Mouse (Mus musculus): Measurements from ENCODE around the gene Nrp2. TPM values are rescaled to one million over a fixed set of nuclear protein-coding genes. Genes with fewer than 3 reads are reported as not detected.

Nrp2 gene
- polyA plus RNA-seq, 1 experiment: 7.7 TPM

DNA sequence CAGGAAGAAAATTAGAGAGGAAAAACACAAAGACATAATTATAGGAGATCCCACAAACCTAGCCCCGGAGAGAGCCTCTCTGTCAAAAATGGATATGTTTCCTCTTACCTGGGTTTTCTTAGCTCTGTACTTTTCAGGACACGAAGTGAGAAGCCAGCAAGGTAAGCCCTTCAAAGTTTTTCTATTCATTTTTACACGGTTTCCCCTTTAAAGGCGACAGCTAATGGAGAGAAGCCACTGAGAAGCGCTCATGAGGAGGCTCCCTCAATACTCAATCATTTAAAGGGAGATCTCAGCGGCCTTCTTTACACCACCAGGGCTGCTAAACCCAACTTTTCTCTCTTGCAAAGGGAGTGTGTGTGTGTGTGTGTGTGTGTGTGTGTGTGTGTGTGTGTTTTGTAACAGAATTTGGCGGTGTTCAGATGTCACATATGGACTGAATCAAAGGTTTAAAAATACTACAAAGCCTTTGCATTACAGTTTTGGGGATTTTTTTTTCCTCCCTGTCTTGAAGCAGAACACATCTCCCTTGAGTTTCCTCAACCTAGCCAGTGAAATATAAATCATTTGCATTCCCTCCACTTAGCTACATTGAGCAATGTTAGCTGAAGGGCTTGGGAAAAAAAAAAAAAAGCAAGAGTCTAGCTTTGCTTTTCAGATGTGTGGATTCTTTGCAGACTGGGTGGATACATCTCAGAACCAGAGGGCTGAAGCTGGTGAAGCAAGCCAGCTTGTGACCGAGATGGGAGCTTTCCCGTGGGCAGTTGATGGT, 1.2 kb downstream of the Nrp2 start:
- Histone ChIP-seq H3K4me1 (ENCODE audit: control insufficient read depth, insufficient read depth, low read length) (no peaks in the 10 kb centered on the region), H3K27ac (ENCODE audit: insufficient read depth, low read length) (no peak overlapping the region; the same call in 1 of the 2 replicates), H3K4me3 (ENCODE audit: insufficient read depth, low read length) (peak overlapping the region; percentile 75)
- TF ChIP-seq POLR2A (IDR thresholded peaks at IDR 0.05; ENCODE audit: extremely low read depth, insufficient read depth, low read length) (no peak), CTCF (IDR thresholded peaks at IDR 0.05; ENCODE audit: extremely low read depth, insufficient read depth, low read length) (no peak)

DNA sequence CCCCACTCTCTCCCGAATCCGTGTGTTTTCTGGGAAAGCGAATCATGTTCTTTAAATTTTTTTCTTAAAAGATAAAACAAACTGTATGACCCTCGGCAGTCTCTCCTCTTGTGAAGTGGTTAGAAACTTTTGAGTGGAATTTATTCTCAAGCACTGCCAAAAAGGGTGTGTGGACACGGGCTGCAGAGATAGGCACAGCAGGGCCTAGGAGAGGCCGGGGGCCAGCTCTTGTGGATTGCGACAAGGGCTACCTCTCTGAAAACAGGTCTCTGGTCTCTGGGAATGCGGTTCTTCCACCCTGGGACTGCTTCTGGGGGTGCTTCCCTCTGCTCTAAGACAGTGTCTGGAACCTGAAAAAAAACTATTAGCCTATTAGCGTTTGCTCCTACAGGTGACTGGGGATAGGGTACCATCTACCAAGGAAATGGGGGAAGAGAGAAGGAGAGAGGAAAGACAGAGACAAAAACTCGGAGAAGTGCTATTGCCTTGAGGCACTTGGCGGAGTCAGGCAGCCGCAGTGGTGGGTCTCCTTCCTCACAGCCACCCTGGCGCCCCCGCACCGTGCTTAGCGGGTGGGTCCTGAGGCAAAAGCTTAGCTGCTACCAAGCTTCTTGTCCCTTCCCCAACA, 1.9 kb downstream of the Nrp2 start:
- Histone ChIP-seq H3K4me3 (ENCODE audit: insufficient read depth, low read length) (peak overlapping the region; percentile 75), H3K27ac (ENCODE audit: insufficient read depth, low read length) (peak overlapping the region; percentile 43), H3K4me1 (ENCODE audit: control insufficient read depth, insufficient read depth, low read length) (peaks cover under 1% of the 10 kb centered on the region)
- TF ChIP-seq CTCF (IDR thresholded peaks at IDR 0.05; ENCODE audit: extremely low read depth, insufficient read depth, low read length) (no peak), POLR2A (IDR thresholded peaks at IDR 0.05; ENCODE audit: extremely low read depth, insufficient read depth, low read length) (no peak)

DNA sequence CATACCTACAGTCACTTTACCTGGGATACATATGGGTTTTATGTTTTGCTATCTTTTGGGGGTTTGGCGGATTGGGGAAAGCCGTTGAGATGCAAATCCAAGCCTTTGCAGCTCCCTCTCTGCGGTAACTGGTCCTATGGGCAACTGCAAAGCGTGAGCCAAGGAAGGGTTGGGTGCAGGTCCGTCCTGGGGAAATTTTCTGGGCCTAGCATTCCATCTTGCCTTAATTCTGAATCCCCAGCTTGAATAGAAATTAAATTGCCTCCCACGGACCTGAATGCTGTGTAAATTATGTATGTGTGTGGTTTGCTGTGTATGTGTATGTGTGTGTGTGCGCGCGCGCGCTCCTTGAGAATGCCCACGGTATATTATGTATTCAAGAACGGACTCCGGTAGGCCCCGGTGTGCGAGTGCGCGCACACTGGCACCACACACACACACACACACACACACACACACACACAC, 2.5 kb downstream of the Nrp2 start:
- Histone ChIP-seq H3K27ac (ENCODE audit: insufficient read depth, low read length) (peak overlapping the region; percentile 43), H3K4me1 (ENCODE audit: control insufficient read depth, insufficient read depth, low read length) (peaks cover 4% of the 10 kb centered on the region), H3K4me3 (ENCODE audit: insufficient read depth, low read length) (peak overlapping the region; percentile 75)
- no peak for TF ChIP-seq CTCF (IDR thresholded peaks at IDR 0.05; ENCODE audit: extremely low read depth, insufficient read depth, low read length)
- no peak for TF ChIP-seq POLR2A (IDR thresholded peaks at IDR 0.05; ENCODE audit: extremely low read depth, insufficient read depth, low read length)

DNA sequence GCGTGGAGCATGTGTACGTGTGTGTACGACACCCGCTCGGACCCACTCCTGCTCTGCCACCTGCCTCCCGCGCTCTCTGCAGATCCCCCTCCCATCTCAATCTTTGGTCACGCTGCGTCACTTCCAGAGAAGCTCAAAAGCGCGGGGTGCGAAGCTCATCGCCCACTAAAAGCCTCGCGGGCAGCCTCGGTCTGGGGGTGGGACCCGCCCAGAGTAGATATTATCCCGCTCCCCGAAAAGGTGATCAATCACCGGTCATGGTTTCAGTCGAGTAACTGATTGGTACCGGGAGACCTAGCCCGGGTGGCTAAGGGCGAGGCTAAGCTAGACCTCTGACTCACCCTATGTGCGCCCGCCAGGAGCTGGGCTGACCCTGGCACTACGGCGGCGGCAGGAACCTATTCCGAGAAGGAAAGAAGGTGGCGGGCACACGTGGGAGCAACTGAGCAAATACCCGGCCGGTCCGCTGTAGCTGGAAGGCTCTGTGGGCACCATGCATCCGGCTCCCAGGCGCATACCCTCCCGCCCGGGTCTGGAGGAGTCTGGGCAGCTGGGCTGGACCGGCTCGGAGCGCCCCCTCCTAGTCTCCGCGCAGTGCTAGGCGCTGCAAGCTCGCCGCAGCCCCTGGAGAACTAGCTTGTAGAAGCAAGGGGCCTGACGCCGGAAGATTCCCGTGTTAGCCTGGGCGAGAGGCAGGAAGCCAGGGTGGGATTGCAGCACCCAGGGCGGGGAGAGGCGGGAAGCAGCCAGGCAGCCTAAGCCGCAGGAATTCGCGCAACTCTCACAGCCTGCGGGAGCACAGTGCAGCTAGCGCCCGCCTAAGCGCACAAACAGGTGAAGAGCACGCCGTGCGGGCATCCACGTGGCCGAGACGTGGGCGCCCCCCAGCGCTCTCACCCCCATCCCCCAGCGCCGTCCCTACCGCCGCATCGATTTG, 3.3 kb downstream of the Nrp2 start:
- Histone ChIP-seq H3K27ac (ENCODE audit: insufficient read depth, low read length) (peak overlapping the region; percentile 43), H3K4me1 (ENCODE audit: control insufficient read depth, insufficient read depth, low read length) (peaks cover 4% of the 10 kb centered on the region), H3K4me3 (ENCODE audit: insufficient read depth, low read length) (peak overlapping the region; percentile 75)
- TF ChIP-seq CTCF (IDR thresholded peaks at IDR 0.05; ENCODE audit: extremely low read depth, insufficient read depth, low read length) (no peak), POLR2A (IDR thresholded peaks at IDR 0.05; ENCODE audit: extremely low read depth, insufficient read depth, low read length) (peak; percentile 55; the same call in 1 of the 2 replicates)

DNA sequence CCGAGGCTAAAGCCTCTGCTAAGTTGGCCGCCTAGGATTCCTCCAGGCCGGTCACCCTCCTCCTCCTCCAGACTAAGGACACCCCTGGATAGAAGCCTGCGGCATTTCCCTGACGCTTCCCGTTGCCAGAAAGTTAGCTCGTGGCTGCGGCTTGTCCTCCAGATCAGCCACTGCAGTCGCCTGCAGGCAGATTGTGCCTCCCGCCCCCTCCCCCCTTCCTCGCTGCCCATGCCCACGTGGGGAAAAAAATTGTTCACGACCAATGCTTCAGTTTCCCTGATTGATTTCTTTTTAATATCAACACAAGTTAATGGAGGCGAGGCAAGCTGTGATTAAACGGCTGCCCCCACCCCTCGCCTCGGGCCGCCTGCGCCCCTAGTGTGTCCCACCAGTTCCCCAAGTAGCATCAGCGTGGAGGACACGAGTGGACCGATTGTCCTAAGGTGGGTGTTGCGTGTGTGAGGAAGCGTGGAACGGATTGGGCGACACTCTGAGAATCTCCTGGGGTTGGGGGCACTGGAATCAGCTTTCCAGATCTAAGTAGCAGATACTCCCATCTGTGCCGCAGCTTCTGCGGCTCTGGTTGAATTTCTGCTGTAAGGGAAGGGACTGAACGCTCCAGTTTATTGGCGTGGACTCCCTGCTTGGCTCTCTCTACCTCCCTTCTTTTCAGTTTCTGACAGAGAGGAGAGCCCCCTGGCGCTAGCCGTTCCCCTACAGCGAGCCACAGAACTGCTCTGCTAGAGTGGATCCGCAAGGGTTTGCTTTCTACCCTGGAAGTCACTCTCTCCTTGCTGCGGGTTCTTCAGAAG, 4.2 kb downstream of the Nrp2 start:
- TF ChIP-seq POLR2A (IDR thresholded peaks at IDR 0.05; ENCODE audit: extremely low read depth, insufficient read depth, low read length) (0 out of 2 replicates have a peak, but pooled peaks have one; percentile 11), CTCF (IDR thresholded peaks at IDR 0.05; ENCODE audit: extremely low read depth, insufficient read depth, low read length) (0 out of 2 replicates have a peak, but pooled peaks have one; percentile 17)
- H3K27ac ChIP-seq (ENCODE audit: insufficient read depth, low read length): no peak overlapping the region
- H3K4me1 ChIP-seq (ENCODE audit: control insufficient read depth, insufficient read depth, low read length): peaks cover 4% of the 10 kb centered on the region
- peak overlapping the region; percentile 75 for H3K4me3 ChIP-seq (ENCODE audit: insufficient read depth, low read length)

DNA sequence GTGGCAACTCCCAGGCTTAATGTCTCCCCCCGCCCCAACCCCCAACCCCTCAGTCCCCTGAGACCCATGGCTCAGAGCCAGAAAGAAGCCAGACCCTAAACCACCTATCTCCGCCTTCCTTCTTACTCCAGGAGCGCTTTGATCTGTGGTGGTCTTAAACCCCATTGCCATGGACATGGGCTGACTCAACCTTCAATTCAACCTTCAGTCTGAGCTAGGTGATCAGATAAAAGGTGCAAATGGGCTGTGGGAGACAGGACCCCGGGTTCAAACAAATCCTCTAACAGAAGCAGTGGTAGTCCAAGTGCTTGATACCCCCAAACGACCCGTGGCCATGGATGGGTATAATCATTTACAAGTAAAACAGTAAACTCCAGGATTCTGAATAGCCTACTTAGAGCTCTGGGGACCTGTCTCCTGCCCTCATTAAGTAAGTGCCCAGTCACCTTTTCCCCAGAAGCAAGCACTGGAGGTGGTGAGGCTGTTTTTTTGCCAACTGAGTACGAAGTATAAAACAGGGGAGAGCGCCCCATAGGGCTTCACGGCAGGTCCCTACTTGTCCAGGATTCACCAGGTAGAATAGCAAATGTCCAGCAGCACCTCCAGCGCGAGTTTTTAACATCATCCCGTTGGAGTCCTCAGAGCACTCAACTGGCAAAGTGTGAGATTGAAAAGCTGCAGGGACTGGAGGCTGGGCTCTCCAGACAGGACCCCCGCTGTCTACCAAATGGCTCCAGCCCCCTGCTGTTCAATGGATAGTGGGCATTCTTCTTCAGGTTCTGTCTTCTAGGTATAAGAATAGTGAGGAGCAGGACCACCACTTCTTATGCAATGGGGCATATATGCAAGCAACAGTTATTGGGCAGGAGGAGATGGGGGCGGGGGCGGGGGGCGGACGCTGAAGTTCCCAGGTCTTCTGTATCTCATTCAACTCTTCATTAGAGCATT, 5.1 kb downstream of the Nrp2 start:
- no peak for TF ChIP-seq POLR2A (IDR thresholded peaks at IDR 0.05; ENCODE audit: extremely low read depth, insufficient read depth, low read length)
- no peak for TF ChIP-seq CTCF (IDR thresholded peaks at IDR 0.05; ENCODE audit: extremely low read depth, insufficient read depth, low read length)
- peaks cover 4% of the 10 kb centered on the region for H3K4me1 ChIP-seq (ENCODE audit: control insufficient read depth, insufficient read depth, low read length)
- H3K4me3 ChIP-seq (ENCODE audit: insufficient read depth, low read length): peak overlapping the region; percentile 75; the same call in 1 of the 2 replicates
- H3K27ac ChIP-seq (ENCODE audit: insufficient read depth, low read length): no peak overlapping the region

DNA sequence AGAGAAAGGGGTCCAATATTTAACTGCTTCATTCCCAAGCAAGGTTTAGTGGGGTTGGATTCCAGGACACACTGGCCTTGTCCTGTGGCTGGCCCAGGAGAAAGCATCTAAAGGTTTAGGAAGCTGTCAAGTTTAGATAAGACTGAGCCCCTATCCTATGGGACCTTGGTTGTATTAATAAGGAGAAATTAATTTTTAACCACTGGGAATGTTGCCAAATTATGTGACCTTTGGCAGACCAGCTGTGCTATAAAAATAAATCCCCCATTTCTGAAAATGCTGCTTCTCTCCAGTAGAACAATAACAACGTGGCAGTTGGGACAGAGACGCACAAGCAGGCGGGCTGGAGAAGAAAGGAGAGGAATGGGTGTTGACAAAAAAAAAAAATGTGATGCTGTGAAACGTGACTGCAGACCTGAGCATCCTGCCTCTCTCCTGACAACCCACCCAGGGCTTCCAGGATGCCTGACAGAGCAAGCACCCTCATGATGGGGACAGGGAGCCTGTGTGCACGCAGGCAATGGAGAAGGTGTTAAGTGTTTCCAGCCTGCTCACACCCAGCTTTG, 6.8 kb downstream of the Nrp2 start:
- TF ChIP-seq POLR2A (IDR thresholded peaks at IDR 0.05; ENCODE audit: extremely low read depth, insufficient read depth, low read length) (no peak), CTCF (IDR thresholded peaks at IDR 0.05; ENCODE audit: extremely low read depth, insufficient read depth, low read length) (no peak)
- Histone ChIP-seq H3K4me3 (ENCODE audit: insufficient read depth, low read length) (no peak overlapping the region), H3K27ac (ENCODE audit: insufficient read depth, low read length) (no peak overlapping the region), H3K4me1 (ENCODE audit: control insufficient read depth, insufficient read depth, low read length) (peaks cover 4% of the 10 kb centered on the region)
